Mouse (Mus musculus) CH12.LX (cell line): Measurements from ENCODE around the gene Rprd1b.

ENCODE experiments used
- CHD2 ChIP-seq: IDR thresholded peaks from 2 replicates; pipeline ENCODE4 v1.6.1; 2011; ENCODE audit warnings: low read length, improper control_type of control experiment
- CTCF ChIP-seq, 2 experiments: IDR thresholded peaks in 1 of 2; conservative IDR thresholded peaks in 1 of 2; 2 replicates each; pipeline ENCODE4 v1.5.1; 2011 to 2012; ENCODE audit warnings: low read depth in 2 of 2, low read length in 2 of 2, improper control_type of control experiment in 1 of 2, inconsistent platforms in 1 of 2, mild to moderate bottlenecking in 1 of 2, moderate library complexity in 1 of 2
- MAFK ChIP-seq: IDR thresholded peaks from 2 replicates; pipeline ENCODE4 v1.6.1; 2011; ENCODE audit warnings: low read length, improper control_type of control experiment; ENCODE audit not compliant: insufficient replicate concordance
- MEF2A ChIP-seq: IDR thresholded peaks from 2 replicates; pipeline ENCODE4 v1.6.1; 2014; ENCODE audit warnings: low read depth, mild to moderate bottlenecking, inconsistent platforms, low read length, improper control_type of control experiment, borderline replicate concordance
- MXI1 ChIP-seq: IDR thresholded peaks from 2 replicates; pipeline ENCODE4 v1.6.1; 2011; ENCODE audit warnings: mild to moderate bottlenecking, low read depth, low read length, improper control_type of control experiment
- POLR2A ChIP-seq: IDR thresholded peaks from 2 replicates; pipeline ENCODE4 v1.6.1; 2011; ENCODE audit warnings: low read depth, mild to moderate bottlenecking, improper control_type of control experiment, low read length
- RAD21 ChIP-seq: IDR thresholded peaks from 2 replicates; pipeline ENCODE4 v1.6.1; 2011; ENCODE audit warnings: low read depth, mild to moderate bottlenecking, low read length, improper control_type of control experiment, moderate library complexity
- TCF12 ChIP-seq: IDR thresholded peaks from 2 replicates; pipeline ENCODE4 v1.6.1; 2014; ENCODE audit warnings: low read depth, mild to moderate bottlenecking, inconsistent platforms, low read length, improper control_type of control experiment
- USF2 ChIP-seq: conservative IDR thresholded peaks from 2 replicates; pipeline ENCODE4 v1.6.1; 2011; ENCODE audit warnings: low read depth, low read length, improper control_type of control experiment
- ZC3H11A ChIP-seq: IDR thresholded peaks from 2 replicates; pipeline ENCODE4 v1.6.1; 2012; ENCODE audit warnings: low read depth, mild to moderate bottlenecking, inconsistent platforms, low read length, improper control_type of control experiment

DNA sequence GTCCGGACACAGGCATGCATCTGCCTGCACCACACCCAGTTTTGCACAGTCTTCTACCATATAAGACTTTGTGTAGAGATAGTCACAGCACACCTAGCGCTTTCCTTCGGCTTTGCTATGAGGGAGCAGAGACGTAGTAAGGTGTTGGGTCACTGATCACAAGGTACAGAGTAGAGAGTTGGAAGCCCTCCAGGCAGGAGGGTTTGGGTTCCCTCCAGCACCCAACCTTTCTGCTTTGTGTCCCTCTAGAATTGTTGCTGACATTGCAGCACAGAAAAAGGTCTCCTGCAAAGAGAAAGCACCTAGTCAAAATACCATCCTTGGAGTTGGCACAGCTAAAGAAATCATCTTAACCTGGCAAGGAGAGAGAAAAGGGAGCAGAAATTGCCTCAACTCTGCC, 35.8 kb upstream of the Rprd1b start:
- no peak for TF ChIP-seq CHD2
- TF ChIP-seq MAFK = no peak
- TF ChIP-seq POLR2A = no peak
- TF ChIP-seq ZC3H11A = no peak
- no peak for TF ChIP-seq CTCF (conservative IDR thresholded peaks at IDR 0.05 in 1 of 2, IDR thresholded peaks at IDR 0.05 in 1 of 2; ENCODE audit: low read depth in 2 of 2, low read length in 2 of 2)
- TF ChIP-seq USF2 = no peak
- TF ChIP-seq MXI1 = no peak
- TF ChIP-seq TCF12 = no peak
- no peak for TF ChIP-seq MEF2A
- TF ChIP-seq RAD21 = no peak
